Mouse (Mus musculus): ENCODE data around the gene Lzic.

The Lzic gene

DNA sequence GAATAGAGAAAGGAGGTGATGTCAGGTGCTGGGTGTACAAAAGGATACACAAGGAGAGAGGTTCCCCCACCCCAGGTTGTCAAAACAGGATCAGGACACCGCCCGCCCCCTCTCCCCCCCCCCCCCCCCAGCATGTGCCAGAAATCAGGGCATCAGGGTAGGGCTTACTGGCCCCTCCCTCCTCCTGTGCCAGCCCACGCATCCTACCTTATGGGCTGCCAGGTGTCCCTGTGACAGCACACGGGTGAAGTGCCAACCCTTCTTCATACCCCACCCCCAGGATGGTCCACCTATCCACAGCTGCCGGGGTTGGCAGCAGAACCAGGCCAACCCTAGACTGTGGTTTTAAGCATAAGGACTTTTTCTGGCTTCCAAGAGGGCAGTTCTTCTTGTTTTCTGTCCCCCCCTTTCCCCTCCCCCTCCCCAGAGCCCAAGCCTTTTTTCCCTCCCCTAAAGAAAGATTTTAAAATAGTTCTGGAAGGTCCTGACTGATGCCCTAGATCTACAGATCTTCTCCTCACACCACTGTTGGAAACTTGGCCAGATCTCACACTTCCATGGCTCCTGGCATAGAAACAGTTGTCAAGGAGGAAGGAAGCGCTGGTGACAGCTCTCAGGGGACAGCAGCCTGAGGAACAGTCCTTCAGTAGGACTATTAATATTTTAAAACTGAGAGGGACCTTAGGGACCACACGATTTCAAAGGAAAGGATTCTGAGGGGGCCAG, 23.3 kb upstream of the Lzic start:
- CTCF ChIA-PET: interaction anchor here in 3 of 4 experiments (0.5 to 1.5 kb wide), 5 partner anchors 10 to 130 kb away, joined by 3 to 7 read pairs (median 4); no protein-coding TSS in a partner anchor
- POLR2A ChIA-PET: interaction anchor here in 2 of 4 experiments (0.6 to 1.2 kb wide), 3 partner anchors 23 to 408 kb away, joined by 3 to 5 read pairs (median 4); no protein-coding TSS in a partner anchor

DNA sequence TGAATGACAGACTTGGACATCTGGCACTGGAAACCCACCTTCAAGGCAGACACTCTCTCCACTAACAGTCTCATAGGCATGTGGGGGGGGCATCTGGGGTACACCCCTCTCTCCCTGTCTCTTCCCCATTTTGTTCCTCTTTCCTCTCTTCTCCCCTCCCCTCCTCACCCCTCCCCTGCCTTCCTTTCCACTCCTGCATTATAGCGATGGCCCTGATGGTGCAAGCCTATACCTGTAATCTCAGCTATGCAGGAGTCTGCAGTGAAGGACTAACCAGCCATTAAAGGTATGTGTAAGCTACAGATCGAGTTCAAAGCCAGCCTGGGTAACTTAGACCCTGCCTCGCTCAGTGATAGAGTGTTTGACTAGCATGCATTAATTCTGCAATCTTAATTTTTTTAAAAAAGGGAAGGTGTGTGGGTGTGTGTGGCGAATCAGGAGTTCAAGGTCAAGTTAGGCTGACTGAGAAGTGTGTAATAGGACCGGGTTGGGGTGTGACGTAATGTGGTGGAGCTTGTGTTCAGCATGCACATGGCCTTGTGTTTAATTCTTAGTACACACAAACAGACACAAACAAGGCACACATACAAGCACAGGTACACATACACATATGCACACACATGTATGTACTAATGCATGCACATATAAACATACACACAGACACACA, 22.6 kb upstream of the Lzic start:
- CTCF ChIA-PET: interaction anchor here in 2 of 4 experiments (0.5 to 1.3 kb wide), 3 partner anchors 9 to 248 kb away, joined by 3 to 4 read pairs (median 3); no protein-coding TSS in a partner anchor
- POLR2A ChIA-PET: interaction anchor here in 1 of 4 experiments (1.2 kb wide), 1 partner anchor 22 kb away, joined by 3 read pairs; no protein-coding TSS in a partner anchor

DNA sequence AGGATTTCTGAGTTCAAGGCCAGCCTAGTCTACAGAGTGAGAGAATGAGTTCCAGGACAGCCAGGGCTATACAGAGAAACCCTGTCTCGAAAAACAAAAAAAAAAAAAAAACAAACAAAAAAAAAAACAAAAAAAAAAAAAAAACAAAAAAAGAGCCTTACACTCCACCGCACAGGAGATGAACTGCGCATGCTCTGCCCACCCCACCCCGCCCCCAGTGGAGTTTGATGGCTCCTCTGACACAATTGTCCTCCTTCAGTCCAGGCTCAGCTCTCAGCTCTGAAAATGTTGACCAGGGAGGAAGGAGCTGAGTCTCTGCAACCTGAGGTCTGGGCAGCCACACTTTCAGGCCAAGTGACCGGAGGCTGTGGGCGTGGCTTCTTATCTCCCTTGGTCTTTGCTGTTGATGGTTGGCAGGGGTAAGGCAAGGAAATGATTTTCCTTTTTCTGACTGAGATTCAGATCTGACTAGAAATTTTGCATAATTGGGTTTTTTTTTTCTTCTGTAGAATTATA, 21.5 kb upstream of the Lzic start:
- ChIA-PET POLR2A (interaction anchor here in 1 of 4 experiments (0.7 kb wide), 1 partner anchor 965 kb away, joined by 4 read pairs; no protein-coding TSS in a partner anchor), CTCF (no interaction called here)

DNA sequence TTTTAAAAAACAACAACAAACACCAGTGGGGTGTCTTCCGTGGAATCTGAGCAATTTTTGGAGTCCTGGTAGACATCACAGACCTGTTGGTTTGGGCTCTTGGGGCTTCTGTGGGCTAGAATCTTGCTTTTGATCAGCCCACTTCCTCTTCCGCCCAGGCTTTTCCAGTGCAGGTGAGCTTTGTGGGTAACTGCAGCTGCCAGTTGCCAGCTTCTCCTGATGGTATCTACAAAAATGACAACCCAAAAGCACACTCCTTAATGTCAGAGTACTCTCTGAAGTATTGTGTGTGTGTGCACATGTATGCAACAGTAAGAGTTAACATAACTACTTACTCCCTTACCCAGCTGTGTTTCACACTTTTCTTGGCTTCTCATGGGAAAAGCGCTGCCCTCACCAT, 15.5 kb upstream of the Lzic start:
- ChIA-PET CTCF (no interaction called here), POLR2A (interaction anchor here in 1 of 4 experiments (1.4 kb wide), 1 partner anchor 19 kb away, joined by 3 read pairs; no protein-coding TSS in a partner anchor)

DNA sequence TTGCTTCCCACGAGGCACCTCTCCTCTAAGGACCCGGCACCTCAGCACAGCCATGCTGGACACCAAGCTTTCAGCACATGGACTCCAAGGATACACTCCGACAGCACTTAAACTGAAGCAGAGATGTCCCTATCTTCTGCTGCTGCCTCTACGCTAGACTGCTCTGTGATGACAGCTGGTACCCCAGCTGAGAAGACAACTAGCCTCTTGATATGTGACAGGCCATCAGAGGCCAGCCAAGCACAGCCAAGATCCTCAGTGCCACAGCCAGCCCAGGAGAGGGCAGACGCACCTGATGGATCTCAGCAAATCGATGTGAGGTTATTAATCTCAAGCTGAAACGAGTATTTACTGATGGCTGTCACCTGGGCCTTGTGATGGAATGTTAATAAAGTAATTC, 9.9 kb upstream of the Lzic start:
- ChIA-PET CTCF (interaction anchor here in 1 of 4 experiments (1.2 to 1.9 kb wide), 2 partner anchors 22 to 74 kb away, joined by 5 to 6 read pairs; no protein-coding TSS in a partner anchor), POLR2A (interaction anchor here in 2 of 4 experiments (0.7 to 1.8 kb wide), 6 partner anchors 9 to 156 kb away, joined by 3 to 7 read pairs (median 3); partner anchors contain the start of genes Lzic (in 1 of the 2) and Nmnat1 (in 1 of the 2))

DNA sequence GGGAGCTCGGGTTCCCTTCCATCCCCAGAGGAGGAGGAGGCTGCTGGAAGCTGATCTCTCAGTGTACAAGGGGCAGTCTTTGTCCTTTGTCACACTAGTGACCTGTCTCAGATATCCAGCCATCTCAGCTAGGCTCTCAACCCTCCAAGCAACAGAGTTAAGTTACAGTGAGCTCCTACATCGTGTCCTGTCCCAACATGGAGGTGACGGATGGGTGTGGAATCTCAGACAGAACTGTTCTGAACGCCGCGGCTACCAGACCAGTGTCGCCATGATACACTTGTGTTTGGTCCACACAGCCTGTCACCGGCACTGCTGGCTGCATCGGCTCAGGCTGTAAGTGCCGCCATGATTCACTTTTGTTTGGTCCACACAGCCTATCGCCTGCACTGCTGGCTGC, 8.0 kb upstream of the Lzic start, which contains the start of gene Tmem274:
TSS of gene Tmem274 (plus strand) at position 301 of the 400 bp plus-strand sequence.
- ChIA-PET POLR2A (interaction anchor here in 3 of 4 experiments (0.8 to 1.8 kb wide), 6 partner anchors 9 to 32 kb away, joined by 3 to 6 read pairs (median 3); no protein-coding TSS in a partner anchor), CTCF (interaction anchor here in 2 of 4 experiments (0.5 to 0.9 kb wide), 3 partner anchors 8 to 141 kb away, joined by 3 to 4 read pairs (median 4); partner anchors contain the start of genes Lzic (in 1 of the 2) and Nmnat1 (in 1 of the 2))

DNA sequence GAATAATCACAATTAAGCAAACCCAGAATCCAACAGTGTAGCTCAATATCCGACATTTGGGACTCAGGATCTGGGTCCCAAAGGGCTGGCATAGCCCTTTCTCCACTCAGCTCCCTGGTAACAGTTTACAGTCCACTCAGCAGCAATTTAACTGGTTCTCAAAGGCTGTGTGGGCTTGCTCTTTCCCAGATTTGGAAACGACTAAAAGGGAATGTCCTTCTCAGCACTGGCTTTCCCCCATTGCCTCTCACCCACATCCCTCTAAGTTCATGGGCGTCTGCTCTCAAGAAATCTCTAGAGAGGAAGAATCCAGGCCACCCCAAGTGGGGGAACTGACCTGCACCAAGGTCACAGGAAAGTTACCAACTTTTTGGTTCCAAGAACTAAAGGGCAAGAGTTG, 463 bp upstream of the Lzic start:
- ChIA-PET CTCF (interaction anchor here in 3 of 4 experiments (0.5 to 1.8 kb wide), 3 partner anchors 8 to 205 kb away, joined by 3 to 4 read pairs (median 4); partner anchors contain the start of genes Rbp7 (in 1 of the 3) and Tmem274 (in 1 of the 3)), POLR2A (interaction anchor here in 3 of 4 experiments (0.6 to 2.0 kb wide), 15 partner anchors 8 to 746 kb away, joined by 3 to 12 read pairs (median 3); no protein-coding TSS in a partner anchor)

DNA sequence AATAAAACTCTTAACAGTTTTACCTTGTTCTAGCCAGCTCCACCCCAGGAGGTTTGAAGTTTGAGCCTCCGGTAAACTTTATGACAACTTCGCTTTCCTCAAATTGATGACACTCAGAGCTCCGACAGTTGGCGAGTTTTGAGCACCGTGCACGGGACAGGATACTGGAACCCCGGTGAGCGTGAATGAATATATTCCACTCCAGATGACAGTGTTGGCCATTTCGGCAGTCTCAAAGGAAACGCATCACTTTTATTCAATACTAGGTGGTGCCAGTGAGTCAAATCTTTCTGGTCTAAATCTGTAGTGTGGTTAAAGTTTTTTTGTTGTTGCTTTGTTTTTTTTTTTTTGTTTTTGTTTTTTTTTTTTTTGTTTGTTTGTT, 787 bp downstream of the Lzic start:
- ChIA-PET CTCF (interaction anchor here in 3 of 4 experiments (0.6 to 1.8 kb wide), 7 partner anchors 9 to 105 kb away, joined by 3 to 4 read pairs (median 4); partner anchors contain the start of genes Rbp7 (in 1 of the 3) and Tmem274 (in 1 of the 3)), POLR2A (interaction anchor here in 3 of 4 experiments (0.6 to 2.0 kb wide), 12 partner anchors 9 to 319 kb away, joined by 3 to 6 read pairs (median 3); partner anchors contain the start of gene Pgd (in 1 of the 3))

DNA sequence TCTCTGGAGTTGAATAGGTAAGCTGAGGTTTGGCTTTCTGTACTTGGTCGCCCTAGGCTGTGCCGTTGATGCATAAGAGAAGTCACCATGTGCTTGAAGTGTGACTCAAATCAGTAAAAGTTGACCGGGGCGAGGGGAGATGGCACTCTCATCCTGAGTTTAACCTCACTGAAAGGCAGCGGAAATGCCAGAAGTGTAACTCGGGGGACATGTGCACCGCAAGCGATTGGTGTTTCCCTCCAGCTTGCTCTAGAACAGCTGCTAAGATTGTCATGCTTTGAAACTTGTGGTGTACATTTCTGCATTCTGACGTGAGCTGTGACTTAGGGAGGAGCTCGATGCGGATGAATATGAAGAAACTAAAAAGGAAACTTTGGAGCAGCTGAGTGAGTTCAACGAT, 2.7 kb downstream of the Lzic start:
- POLR2A ChIA-PET: interaction anchor here (0.7 to 1.9 kb wide), 13 partner anchors 9 to 243 kb away, joined by 3 to 6 read pairs (median 4); partner anchors contain the start of genes Rbp7 (in 1 of the 4) and Tmem274 (in 1 of the 4)
- CTCF ChIA-PET: interaction anchor here in 3 of 4 experiments (0.5 to 1.3 kb wide), 5 partner anchors 37 to 636 kb away, joined by 3 to 11 read pairs (median 3); no protein-coding TSS in a partner anchor

DNA sequence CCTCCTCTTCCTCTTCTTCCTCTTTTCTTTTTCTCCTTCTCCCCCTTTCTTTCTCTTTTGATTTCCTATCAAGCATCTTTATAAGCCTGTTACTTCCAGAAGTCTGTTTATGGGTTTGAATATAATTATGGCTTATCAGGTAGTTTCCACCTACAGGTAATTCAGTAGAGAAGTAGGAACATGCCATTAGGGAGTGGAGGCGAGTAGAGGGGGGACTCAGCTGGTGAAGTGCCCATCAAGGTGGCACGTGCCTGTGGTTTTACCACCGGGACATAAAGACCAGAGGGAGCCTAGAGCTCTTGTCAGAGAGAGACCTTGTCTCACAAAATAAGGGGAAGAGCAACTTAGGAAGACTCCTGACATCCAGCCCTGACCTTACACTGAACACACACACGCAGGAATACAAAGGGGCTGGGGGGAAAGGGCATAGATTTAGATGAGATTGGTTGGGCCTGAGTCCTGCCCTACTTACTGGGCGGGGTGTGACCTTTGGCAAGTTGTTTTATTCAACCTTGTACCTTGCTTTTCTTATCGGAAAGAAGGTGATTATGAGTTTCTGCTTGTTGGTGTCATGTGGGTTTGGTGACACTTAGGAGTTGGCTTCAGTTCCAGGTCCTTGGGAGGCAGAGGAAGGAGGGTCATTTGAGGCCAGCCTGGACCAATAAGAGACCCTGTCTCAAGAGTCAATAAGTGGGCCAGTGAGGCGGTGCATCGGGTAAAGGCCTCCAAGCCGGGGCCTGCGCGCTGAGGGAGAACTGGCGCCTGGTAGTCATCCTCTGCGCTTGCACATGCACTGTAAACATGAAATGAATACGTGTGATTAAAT, 4.6 kb downstream of the Lzic start:
- CTCF ChIA-PET: no interaction called here

DNA sequence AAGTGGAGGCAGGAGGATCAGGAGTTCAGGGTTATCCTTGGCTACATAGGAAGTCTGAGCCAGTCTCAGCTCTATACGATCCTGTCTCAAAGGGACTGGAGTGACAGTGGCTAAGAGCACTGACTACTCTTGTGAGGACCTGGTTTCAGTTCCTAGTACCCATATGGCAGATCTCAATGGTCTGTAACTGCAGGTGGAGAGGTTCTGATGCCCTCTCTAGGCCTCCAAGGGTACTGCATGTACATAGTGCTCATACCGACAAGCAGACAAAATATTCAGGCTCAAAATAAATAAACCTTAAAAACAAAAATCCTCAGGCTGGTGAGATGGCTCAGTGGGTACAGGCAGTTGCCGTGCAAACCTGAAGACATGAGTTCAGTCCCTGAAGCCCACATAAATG, 6.1 kb downstream of the Lzic start:
- CTCF ChIA-PET: interaction anchor here in 1 of 4 experiments (0.6 to 0.7 kb wide), 2 partner anchors 58 to 184 kb away, joined by 3 to 4 read pairs; partner anchors contain the start of gene Kif1b
- POLR2A ChIA-PET: interaction anchor here in 3 of 4 experiments (0.6 to 1.3 kb wide), 4 partner anchors 12 to 1000 kb away, joined by 3 to 5 read pairs (median 4); no protein-coding TSS in a partner anchor

More for the DNA sequence above, 4.6 kb downstream of the Lzic start:
- POLR2A ChIA-PET: interaction anchor here in 2 of 4 experiments (0.6 to 1.5 kb wide), 5 partner anchors 13 to 175 kb away, joined by 3 to 5 read pairs (median 3); no protein-coding TSS in a partner anchor

DNA sequence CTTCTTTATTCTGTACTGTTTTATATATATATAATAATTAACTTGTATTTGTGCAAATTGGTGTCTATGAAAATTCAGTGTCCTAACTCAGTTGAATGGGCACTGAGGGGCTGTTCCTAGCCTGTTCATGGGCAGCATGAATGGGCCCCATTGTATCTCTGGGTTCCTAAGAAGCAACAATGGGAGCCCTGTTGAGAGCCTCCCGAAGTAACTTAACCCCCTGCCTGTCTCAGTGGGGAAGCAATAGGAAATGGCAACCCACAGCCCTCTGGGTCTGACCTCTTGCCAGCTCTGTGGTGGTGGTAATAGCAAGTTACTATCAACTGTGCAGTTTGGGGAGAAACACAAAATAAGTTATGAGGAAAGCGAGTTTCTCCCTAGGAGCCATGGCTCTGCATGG, 11.6 kb downstream of the Lzic start:
- CTCF ChIA-PET: no interaction called here
- POLR2A ChIA-PET: interaction anchor here in 2 of 4 experiments (0.6 to 1.8 kb wide), 4 partner anchors 9 to 149 kb away, joined by 3 to 6 read pairs (median 3); no protein-coding TSS in a partner anchor

DNA sequence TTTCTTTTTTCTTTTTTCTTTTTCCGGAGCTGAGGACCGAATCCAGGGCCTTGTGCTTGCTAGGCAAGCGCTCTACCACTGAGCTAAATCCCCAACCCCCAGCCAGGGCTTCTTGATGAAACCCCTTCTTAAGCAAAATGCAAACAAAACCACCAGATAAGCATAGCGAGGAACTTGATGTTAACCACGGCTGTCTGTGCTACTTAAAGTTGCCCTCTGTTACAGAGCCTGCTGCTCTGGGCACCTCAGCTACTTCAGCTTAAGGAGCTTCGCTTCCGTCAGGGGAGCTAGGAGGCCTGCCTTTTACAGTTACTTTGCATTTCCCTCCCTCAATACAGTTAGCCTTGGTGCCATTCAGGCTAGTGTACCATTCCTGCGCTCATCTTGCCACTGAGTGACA, 13.9 kb downstream of the Lzic start:
- ChIA-PET POLR2A (interaction anchor here in 2 of 4 experiments (0.7 to 1.1 kb wide), 4 partner anchors 9 to 549 kb away, joined by 3 to 5 read pairs (median 4); no protein-coding TSS in a partner anchor), CTCF (interaction anchor here in 1 of 4 experiments (0.7 kb wide), 1 partner anchor 43 kb away, joined by 3 read pairs; no protein-coding TSS in a partner anchor)

DNA sequence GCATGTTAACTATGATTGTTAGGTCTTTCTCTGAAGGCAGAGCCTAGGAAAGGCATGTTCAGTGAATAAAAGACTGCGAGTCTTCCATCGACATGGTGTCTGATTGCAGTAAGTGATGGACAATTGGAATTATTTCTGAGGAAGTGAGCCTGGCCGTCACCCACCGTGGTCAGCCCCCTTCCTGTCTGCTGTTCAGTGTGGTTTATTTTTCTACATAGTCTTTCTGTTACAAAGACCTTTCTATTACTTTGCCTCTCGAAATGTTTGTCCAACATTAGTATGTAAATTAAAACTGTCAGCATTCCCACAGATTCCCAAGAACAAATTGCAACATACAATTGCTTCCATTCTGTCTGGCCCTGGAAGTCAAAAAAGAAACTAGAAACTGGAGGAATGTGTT, 14.8 kb downstream of the Lzic start:
- POLR2A ChIA-PET: no interaction called here
- CTCF ChIA-PET: interaction anchor here in 1 of 4 experiments (0.6 kb wide), 1 partner anchor 41 kb away, joined by 8 read pairs; no protein-coding TSS in a partner anchor

DNA sequence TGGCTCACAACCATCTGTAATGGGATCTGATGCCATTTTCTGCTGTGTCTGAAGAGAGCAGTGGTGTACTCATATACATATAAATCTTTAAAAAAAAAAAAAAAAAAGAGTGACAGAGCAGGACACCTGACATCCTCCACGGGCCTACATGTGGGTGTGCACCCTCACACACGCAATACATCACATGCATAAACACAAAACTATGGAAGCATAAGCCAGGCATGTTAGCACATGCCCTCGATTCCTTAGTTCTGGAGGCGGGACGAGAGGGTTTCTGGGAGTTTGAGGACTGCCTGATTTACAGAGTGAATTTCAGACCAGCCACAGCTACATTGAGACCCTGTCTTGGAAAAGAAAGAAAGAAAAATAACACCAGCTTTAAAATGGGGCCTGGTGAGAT, 19.3 kb downstream of the Lzic start:
- POLR2A ChIA-PET: interaction anchor here (0.6 to 1.9 kb wide), 8 partner anchors 13 to 1763 kb away, joined by 3 to 4 read pairs (median 3); no protein-coding TSS in a partner anchor
- CTCF ChIA-PET: interaction anchor here in 2 of 4 experiments (1.1 to 2.9 kb wide), 3 partner anchors 39 to 50 kb away, joined by 3 to 11 read pairs (median 3); partner anchors contain the start of gene Rbp7 (in 1 of the 2)

DNA sequence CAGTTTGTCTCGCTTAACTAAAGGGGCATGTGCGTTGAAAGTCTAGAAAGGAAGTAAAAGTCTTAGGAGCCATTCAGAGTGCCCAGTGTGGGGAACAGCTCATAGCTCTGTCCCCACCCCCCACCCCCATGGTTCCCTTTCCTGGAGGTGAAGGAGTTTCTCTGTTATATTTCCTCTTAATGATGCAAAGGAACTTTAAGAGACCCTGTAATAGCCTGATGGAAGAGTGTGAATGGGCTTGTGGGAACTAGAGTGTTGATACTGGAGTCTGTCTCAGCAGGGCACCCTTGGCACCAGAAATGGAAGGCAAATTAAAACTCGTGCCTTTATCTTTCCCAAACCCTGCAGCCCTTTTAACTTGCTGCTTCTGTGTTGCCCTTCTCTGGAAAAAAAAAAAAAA, 19.8 kb downstream of the Lzic start:
- CTCF ChIA-PET: interaction anchor here in 3 of 4 experiments (0.9 to 2.9 kb wide), 4 partner anchors 38 to 50 kb away, joined by 3 to 11 read pairs (median 3); partner anchors contain the start of gene Rbp7 (in 1 of the 3)
- POLR2A ChIA-PET: interaction anchor here (0.6 to 1.9 kb wide), 14 partner anchors 11 to 1762 kb away, joined by 3 to 6 read pairs (median 3); partner anchors contain the start of gene Kif1b (in 1 of the 4)

All from embryonic stem cell, embryonic (primary cell).